Mouse (Mus musculus) adrenal gland, postnatal 36 days (tissue): ENCODE data around the gene Olfr671. TPM values are rescaled to one million over a fixed set of nuclear protein-coding genes. Genes with fewer than 3 reads are reported as not detected.
"Not testable (repeated sequence)": the region's sequence is repeated elsewhere in the genome, so short reads cannot be mapped to it uniquely, and the experiment has no call there.

Source experiments
- DNase-seq, 2 experiments: peaks; one replicate each; pipeline ENCODE4 v3.0.0; 2021; ENCODE audit warnings: mixed read lengths in 1 of 2
- long read RNA-seq, 2 experiments: library from polyadenylated mRNA; stranded (forward); transcript quantifications; one replicate each; pipeline ENCODE4 v2.0.0; 2021; ENCODE audit warnings: borderline sequencing depth in 2 of 2
- total RNA-seq, 2 experiments: library from RNA; stranded (reverse); gene quantifications; 2 replicates each; pipeline ENCODE4 v1.2.3; 2021

Olfr671 gene
- total RNA-seq: not detected
- long read RNA-seq, experiment 1: 0 reads
- long read RNA-seq, experiment 2: 0 reads

DNA sequence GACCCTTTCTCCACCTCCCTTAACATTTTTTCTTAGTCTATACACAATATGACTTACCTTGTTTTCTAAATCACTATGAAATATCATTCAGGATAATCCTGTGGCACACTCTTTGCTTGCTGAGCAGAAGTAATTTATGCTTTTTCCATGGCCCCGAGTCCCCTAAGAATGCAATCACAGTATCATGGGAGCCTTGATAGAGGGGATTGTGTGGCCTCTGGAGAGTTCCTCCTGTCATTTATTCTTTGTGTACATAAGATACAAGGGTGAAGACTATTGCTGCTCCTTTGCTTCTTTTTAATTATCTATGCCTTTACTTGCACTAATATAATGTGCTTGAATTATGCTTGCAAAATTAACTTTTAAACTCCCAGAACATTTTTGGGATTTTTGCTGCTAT is at the start of gene Olfr671:
Gene Olfr671 (minus strand): TSS at position 101 of the 400 bp plus-strand sequence.
- DNase-seq: no peak

DNA sequence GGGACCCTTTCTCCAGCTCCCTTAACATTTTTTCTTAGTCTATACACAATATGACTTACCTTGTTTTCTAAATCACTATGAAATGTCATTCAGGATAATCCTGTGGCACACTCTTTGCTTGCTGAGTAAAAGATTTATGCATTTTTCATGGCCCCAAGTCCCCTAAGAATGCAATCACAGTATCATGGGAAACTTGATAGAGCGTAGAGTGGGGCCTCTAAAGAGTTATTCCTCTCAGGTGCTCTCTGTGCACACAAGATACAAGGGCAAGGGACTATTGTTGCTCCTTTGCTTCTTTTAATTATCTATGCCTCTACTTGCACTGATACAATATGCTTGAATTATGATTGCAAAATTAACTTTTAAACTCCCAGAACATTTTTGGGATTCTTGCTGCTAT is 49.4 kb upstream of the Olfr671 start, which contains the start of gene Olfr675:
Gene Olfr675 (minus strand): TSS at position 101 of the 400 bp plus-strand sequence.
- DNase-seq: no peak

DNA sequence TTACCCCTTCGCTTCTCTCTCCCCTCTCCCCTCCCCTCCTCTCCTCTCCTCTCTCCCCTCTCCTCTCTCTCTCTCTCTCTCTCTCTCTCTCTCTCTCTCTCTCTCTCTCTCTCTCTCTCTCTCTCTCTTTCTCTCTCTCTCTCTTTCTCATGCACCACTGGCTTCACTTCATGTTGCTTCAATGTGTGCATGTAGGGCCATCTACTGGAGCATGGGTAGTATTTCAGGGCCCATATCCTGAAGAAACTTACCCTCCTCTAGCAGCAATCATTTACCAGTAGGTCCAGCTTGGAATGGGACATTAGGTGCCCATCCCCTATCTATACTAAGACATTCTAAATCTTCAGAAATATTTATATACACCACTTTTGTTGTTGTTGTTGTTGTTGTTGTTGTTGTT is 43.6 kb upstream of the Olfr671 start:
- no peak for DNase-seq

- no peak for DNase-seq
These were observed 23.0 kb upstream of the Olfr671 start, which contains the start of gene Olfr672 for GRCm38 (mm10) chr7:105001929-105002328. Gene Olfr672 (minus strand): TSS chr7:105002029.

DNA sequence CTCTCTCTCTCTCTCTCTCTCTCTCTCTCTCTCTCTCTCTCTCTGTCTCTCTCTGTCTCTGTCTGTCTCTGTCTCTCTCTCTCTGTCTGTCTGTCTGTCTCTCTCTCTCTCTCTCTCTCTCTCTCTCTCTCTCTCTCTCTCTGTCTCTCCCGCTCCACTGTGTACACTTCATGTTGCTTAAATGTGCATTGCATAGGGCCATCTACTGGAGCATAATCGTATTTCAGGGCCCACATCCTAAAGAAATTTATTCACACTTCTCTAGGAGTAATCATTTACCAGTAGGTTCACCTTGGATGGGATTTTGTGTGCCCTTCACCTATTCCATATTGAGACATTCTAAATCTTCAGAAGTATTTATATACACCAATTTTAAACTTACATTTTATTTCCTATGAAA is 6.4 kb downstream of the Olfr671 start:
- not testable (repeated sequence) for DNase-seq

- no peak for DNase-seq
These were observed 16.4 kb downstream of the Olfr671 start, which contains the start of gene Olfr670 for GRCm38 (mm10) chr7:104962520-104962919. Gene Olfr670 (minus strand): TSS chr7:104962620.

- not testable (repeated sequence) for DNase-seq
These were observed 28.7 kb downstream of the Olfr671 start for GRCm38 (mm10) chr7:104950234-104950633.

- no peak for DNase-seq
These were observed 45.0 kb downstream of the Olfr671 start, which contains the start of gene Olfr669 for GRCm38 (mm10) chr7:104933940-104934339. Gene Olfr669 (plus strand): TSS chr7:104934240.

DNA sequence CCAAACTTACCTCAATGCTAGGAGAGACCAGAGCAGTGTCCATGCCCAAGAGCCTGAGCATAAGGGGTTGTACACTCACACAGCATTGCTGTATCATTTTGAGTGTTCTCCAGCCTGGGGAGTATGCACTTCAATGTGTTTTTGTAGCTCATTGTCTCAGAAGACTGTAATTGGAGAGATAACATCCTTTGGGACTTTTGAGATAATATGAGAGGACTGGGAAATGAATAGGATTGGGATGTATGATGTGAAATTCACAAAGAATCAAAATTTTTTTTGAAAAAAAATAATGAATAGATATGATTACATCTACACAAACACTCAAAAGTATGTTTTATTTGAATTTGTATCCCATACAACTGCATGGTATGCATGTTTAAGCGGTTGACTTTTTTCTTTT is 51.0 kb downstream of the Olfr671 start, which contains the start of gene Olfr668:
Gene Olfr668 (minus strand): TSS at position 101 of the 400 bp plus-strand sequence.
- no peak for DNase-seq

Other genes with a start within 250 kb of the Olfr671 start
- gene Usp17le, start 201.7 kb downstream of the Olfr671 start, total RNA-seq: not detected
- gene Usp17lb, start 136.5 kb downstream of the Olfr671 start, total RNA-seq: under 1 TPM in 1 of 2 experiments, not detected in 1; 0.20 TPM
- gene Usp17la, start 122.1 kb downstream of the Olfr671 start, total RNA-seq: not detected
- not detected for gene Olfr665, start 101.1 kb downstream of the Olfr671 start, total RNA-seq
- gene Olfr666, start 83.2 kb downstream of the Olfr671 start, total RNA-seq: not detected
- gene Olfr667, start 57.6 kb downstream of the Olfr671 start, total RNA-seq: not detected
- not detected for gene Olfr668, start 51.1 kb downstream of the Olfr671 start, total RNA-seq
- gene Olfr669, start 44.9 kb downstream of the Olfr671 start, total RNA-seq: not detected
- gene Olfr670, start 16.5 kb downstream of the Olfr671 start, total RNA-seq: not detected
- not detected for gene Olfr672, start 22.9 kb upstream of the Olfr671 start, total RNA-seq
- gene Olfr675, start 49.3 kb upstream of the Olfr671 start, total RNA-seq: not detected
- not detected for gene Olfr676, start 53.6 kb upstream of the Olfr671 start, total RNA-seq
- gene Olfr677, start 72.2 kb upstream of the Olfr671 start, total RNA-seq: not detected
- not detected for gene Olfr678, start 85.3 kb upstream of the Olfr671 start, total RNA-seq
- gene Olfr679, start 102.1 kb upstream of the Olfr671 start, total RNA-seq: not detected
- gene Olfr680-ps1, start 113.7 kb upstream of the Olfr671 start, total RNA-seq: not detected
- not detected for gene Olfr681, start 137.7 kb upstream of the Olfr671 start, total RNA-seq
- gene Olfr683, start 167.9 kb upstream of the Olfr671 start, total RNA-seq: not detected
- not detected for gene Olfr684, start 184.5 kb upstream of the Olfr671 start, total RNA-seq
- gene Olfr685, start 206.9 kb upstream of the Olfr671 start, total RNA-seq: not detected
- not detected for gene Olfr686, start 228.4 kb upstream of the Olfr671 start, total RNA-seq